Mouse (Mus musculus) CD4-positive helper T cell, adult 2 months (primary cell): ENCODE results near the gene Hmgb1.

Experiments used
- DNase-seq: peaks from one replicate; pipeline ENCODE4 v3.0.0-alpha.2; 2012; ENCODE audit warnings: low read depth, missing footprints, low spot score

The Hmgb1 gene

GRCm38 (mm10) chr5:149184104-149184843 lies at the start of gene Hmgb1, which contains the start of gene Uspl1:
TSS of gene Hmgb1 (minus strand) at chr5:149184489.
TSS of gene Uspl1 (plus strand) at chr5:149184350.
- DNase-seq: peak; percentile 100

GRCm38 (mm10) chr5:149229619-149230339 lies 45.5 kb upstream of the Hmgb1 start:
- DNase-seq: no peak

GRCm38 (mm10) chr5:149228700-149229618 lies 44.7 kb upstream of the Hmgb1 start:
- peak; percentile 94 for DNase-seq

GRCm38 (mm10) chr5:149224666-149225065 lies 40.4 kb upstream of the Hmgb1 start:
- no peak for DNase-seq

- no peak for DNase-seq
Observed at GRCm38 (mm10) chr5:149221355-149221754, 37.1 kb upstream of the Hmgb1 start.

GRCm38 (mm10) chr5:149219493-149219892 lies 35.2 kb upstream of the Hmgb1 start:
- no peak for DNase-seq

- DNase-seq: no peak
Observed at GRCm38 (mm10) chr5:149217524-149218357, 33.5 kb upstream of the Hmgb1 start.

- DNase-seq: no peak
Observed at GRCm38 (mm10) chr5:149215540-149215939, 31.3 kb upstream of the Hmgb1 start.

GRCm38 (mm10) chr5:149212806-149213205 lies 28.5 kb upstream of the Hmgb1 start:
- DNase-seq: no peak

GRCm38 (mm10) chr5:149211041-149211440 lies 26.8 kb upstream of the Hmgb1 start:
- no peak for DNase-seq

- DNase-seq: no peak
Observed at GRCm38 (mm10) chr5:149209328-149209727, 25.0 kb upstream of the Hmgb1 start.

GRCm38 (mm10) chr5:149208776-149209175 lies 24.5 kb upstream of the Hmgb1 start:
- DNase-seq: no peak

GRCm38 (mm10) chr5:149207661-149208060 lies 23.4 kb upstream of the Hmgb1 start:
- DNase-seq: no peak

GRCm38 (mm10) chr5:149206286-149206685 lies 22.0 kb upstream of the Hmgb1 start:
- DNase-seq: no peak

- DNase-seq: no peak
Observed at GRCm38 (mm10) chr5:149205265-149205664, 21.0 kb upstream of the Hmgb1 start.

- no peak for DNase-seq
Observed at GRCm38 (mm10) chr5:149204822-149205221, 20.5 kb upstream of the Hmgb1 start.

- no peak for DNase-seq
Observed at GRCm38 (mm10) chr5:149203796-149204375, 19.6 kb upstream of the Hmgb1 start.

GRCm38 (mm10) chr5:149202941-149203340 lies 18.7 kb upstream of the Hmgb1 start:
- peak; percentile 11 for DNase-seq

- DNase-seq: no peak
Observed at GRCm38 (mm10) chr5:149198782-149199181, 14.5 kb upstream of the Hmgb1 start.

GRCm38 (mm10) chr5:149196611-149197010 lies 12.3 kb upstream of the Hmgb1 start:
- no peak for DNase-seq

GRCm38 (mm10) chr5:149190160-149190559 lies 5.9 kb upstream of the Hmgb1 start:
- no peak for DNase-seq
